Mouse (Mus musculus): ENCODE results near the gene Pitpnm1.
"Not testable (repeated sequence)": the region's sequence is repeated elsewhere in the genome, so short reads cannot be mapped to it uniquely, and the experiment has no call there.

The Pitpnm1 gene

GRCm38 (mm10) chr19:4099837-4100717 is at the start of gene Pitpnm1:
TSS of gene Pitpnm1 (plus strand) at chr19:4099998.
- DNase-seq (ENCODE audit: low read depth), result peak; percentile 87

- peak; percentile 60 for DNase-seq (ENCODE audit: low read depth)
Observed at GRCm38 (mm10) chr19:4051016-4051415, 48.8 kb upstream of the Pitpnm1 start.

GRCm38 (mm10) chr19:4051741-4052515 is 47.9 kb upstream of the Pitpnm1 start:
- DNase-seq (ENCODE audit: low read depth), result peak; percentile 90

- peak; percentile 83 for DNase-seq (ENCODE audit: low read depth)
Observed at GRCm38 (mm10) chr19:4052516-4053030, 47.2 kb upstream of the Pitpnm1 start.

- DNase-seq (ENCODE audit: low read depth), result no peak
Observed at GRCm38 (mm10) chr19:4054613-4055012, 45.2 kb upstream of the Pitpnm1 start.

- DNase-seq (ENCODE audit: low read depth), result no peak
Observed at GRCm38 (mm10) chr19:4055216-4055946, 44.4 kb upstream of the Pitpnm1 start.

- no peak for DNase-seq (ENCODE audit: low read depth)
Observed at GRCm38 (mm10) chr19:4055947-4056693, 43.7 kb upstream of the Pitpnm1 start.

GRCm38 (mm10) chr19:4056727-4057126 is 43.1 kb upstream of the Pitpnm1 start:
- DNase-seq (ENCODE audit: low read depth), result no peak

GRCm38 (mm10) chr19:4057389-4057788 is 42.4 kb upstream of the Pitpnm1 start:
- DNase-seq (ENCODE audit: low read depth), result no peak

- no peak for DNase-seq (ENCODE audit: low read depth)
Observed at GRCm38 (mm10) chr19:4057962-4058361, 41.8 kb upstream of the Pitpnm1 start.

GRCm38 (mm10) chr19:4058581-4058980 is 41.2 kb upstream of the Pitpnm1 start:
- DNase-seq (ENCODE audit: low read depth), result no peak

- peak; percentile 92 for DNase-seq (ENCODE audit: low read depth)
Observed at GRCm38 (mm10) chr19:4059069-4059740, 40.6 kb upstream of the Pitpnm1 start, which contains the start of gene Gstp3. TSS of gene Gstp3 (minus strand) at chr19:4059569.

GRCm38 (mm10) chr19:4060044-4060898 is 39.5 kb upstream of the Pitpnm1 start:
- DNase-seq (ENCODE audit: low read depth), result peak; percentile 58

GRCm38 (mm10) chr19:4060899-4061465 is 38.8 kb upstream of the Pitpnm1 start:
- peak; percentile 77 for DNase-seq (ENCODE audit: low read depth)

GRCm38 (mm10) chr19:4063357-4063756 is 36.4 kb upstream of the Pitpnm1 start:
- DNase-seq (ENCODE audit: low read depth), result not testable (repeated sequence)

GRCm38 (mm10) chr19:4064501-4064900 is 35.3 kb upstream of the Pitpnm1 start:
- not testable (repeated sequence) for DNase-seq (ENCODE audit: low read depth)

- DNase-seq (ENCODE audit: low read depth), result peak; percentile 84
Observed at GRCm38 (mm10) chr19:4066280-4066679, 33.5 kb upstream of the Pitpnm1 start.

GRCm38 (mm10) chr19:4066877-4067276 is 32.9 kb upstream of the Pitpnm1 start:
- no peak for DNase-seq (ENCODE audit: low read depth)

- DNase-seq (ENCODE audit: low read depth), result not testable (repeated sequence)
Observed at GRCm38 (mm10) chr19:4068242-4068641, 31.6 kb upstream of the Pitpnm1 start.
